Mouse (Mus musculus) T-helper 17 cell (primary cell): Measurements from ENCODE around the gene Rapgef5.

Experiments used
- in situ Hi-C, 2 experiments: fragments of 300-600 bp; cut with MboI, MseI; formaldehyde crosslinking; loops; 1 replicate in 1 of 2; 2 replicates in 1 of 2; pipeline ENCODE4 v1.15.1; 2025; ENCODE audit warnings: high pct_unique_total_duplicates in 2 of 2

The Rapgef5 gene

DNA sequence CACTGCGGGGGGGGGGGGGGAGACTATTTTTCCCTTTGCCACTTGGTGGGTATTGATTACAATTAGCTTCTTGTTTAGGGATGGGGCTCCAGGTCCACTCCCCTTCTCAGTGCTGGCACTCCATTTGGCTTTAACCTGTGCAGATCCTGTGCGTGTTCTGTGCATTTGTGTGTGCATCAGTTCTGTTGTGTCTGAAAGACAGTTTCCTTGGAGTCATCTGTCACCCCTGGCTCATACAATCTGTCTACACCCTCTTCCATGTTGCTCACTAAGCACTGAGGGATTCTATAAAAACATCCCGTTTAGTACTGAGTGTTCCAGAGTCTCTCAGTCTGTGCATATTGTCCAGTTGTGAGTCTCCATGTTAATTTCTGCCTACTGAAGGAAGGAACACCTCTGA is 189.0 kb downstream of the Rapgef5 start:
- in situ Hi-C loops = no loop called here

DNA sequence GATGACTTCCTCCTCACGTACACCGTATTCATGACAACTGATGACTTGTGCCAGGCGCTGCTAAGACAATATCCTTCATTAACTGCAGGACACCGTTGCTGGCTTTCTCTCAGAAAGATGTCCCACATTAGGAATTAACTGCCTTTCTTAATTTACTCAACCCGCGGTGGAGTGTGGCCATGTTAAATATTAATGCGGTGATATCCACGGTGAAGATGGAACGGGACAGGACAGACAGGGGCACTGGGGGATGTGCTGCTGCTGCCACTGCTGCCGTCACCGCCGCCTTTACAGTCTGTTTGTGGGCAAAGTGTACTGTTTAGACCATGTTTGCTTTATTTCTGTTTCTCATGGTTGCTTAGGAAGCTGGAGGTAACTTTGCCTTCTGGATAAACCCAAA is 193.0 kb downstream of the Rapgef5 start:
- in situ Hi-C loops = no loop called here

DNA sequence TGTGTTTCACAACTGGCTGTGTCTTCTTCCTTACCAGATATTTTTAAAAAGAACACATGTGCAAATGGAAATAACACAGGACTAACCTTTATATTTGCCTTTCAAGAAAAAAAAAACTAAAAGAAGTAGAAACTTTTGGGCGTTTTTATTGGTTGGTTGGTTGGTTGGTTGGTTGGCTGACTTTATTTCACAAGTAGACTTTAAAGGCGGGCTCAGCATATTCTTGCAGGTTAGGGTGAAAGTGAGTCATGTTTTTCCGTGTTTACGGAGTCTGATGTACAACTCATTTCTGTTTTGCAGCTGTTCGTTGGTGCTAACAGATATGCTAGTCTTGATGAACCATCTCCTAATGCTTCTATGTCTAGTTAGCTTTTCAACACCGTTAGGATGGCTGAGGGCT is 196.2 kb downstream of the Rapgef5 start:
- in situ Hi-C loops = no loop called here

DNA sequence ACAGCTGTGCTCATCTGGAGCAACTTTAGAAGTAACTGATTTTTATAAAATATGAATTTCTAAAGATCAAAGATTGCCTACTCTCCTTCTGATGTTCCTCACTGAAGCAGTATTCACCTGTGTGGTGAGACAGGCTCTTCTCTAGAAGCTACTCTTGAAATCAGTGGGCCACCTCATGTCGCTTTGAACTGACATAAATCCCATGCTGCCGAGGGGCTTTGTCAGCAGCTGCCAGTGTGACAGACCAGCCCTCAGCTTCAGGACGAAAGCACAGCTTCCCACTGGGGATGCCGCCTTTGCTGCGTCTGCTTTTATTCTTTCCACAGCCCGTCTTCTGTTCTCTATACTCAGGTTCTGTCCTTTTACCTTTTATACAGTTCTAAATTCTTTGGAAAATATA is 197.3 kb downstream of the Rapgef5 start:
- in situ Hi-C loops = no loop called here

DNA sequence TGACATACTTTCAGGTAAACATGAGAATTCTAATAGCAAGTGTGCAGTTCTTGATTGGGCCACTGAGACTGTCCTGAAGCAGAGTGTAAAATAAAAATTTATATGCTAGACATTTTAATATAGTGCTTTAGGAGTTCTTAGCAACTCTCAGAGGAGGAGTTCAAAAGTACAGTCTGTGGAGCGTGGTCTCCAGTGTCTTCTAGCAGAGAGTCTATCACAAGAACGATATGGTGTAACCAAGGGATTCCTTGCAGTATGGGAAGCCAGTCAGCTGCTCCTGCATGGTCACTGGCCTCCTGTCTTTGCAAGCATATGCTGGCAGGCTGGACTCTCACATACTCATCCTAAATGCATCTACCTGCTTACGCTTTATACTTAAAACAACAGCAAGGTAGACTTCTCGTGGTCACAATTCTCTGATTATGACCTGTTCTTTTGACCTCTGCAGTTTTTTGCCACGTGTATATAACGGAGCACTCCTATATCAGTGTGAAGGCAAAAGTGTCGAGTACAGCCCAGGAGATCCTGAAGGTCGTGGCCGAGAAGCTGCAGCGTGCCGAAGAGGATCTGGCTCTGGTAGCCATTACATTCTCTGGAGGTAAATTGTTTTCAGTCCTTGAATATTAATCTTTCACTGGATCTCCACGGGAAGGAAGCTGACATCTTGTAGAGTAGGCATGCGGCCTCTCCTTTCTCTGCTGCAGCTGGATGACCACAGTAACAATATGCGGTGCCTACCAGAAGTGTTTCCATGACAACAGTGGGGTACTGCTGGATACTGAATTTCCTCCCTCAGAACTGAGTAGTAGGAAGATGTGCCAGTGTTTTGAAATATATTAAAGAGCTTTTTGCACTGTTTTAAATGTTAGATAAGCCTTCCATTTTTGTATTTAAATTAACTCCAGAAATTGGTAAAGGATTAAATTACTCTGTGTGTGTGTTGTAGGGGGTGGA is 204.8 kb downstream of the Rapgef5 start:
- in situ Hi-C loops = no loop called here

DNA sequence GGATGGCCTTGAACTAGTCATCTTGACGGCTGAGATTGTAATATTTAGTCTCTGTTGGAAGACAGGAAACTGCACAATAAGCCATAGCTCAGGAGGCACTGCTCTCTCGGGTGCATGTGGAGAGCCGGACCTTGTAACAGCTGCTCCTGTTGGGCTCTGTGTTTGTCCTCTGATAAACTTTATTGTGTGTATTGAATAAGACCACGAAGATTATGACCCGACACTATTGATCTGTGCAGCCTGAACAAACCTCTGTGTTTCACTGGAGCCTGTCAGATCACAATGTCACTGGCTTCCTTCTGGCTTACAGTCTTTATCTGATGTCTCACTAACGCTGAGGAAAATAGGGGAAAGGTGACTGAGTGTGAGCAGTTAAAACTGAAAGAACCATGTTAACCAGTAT is 205.5 kb downstream of the Rapgef5 start:
- in situ Hi-C loops = no loop called here

DNA sequence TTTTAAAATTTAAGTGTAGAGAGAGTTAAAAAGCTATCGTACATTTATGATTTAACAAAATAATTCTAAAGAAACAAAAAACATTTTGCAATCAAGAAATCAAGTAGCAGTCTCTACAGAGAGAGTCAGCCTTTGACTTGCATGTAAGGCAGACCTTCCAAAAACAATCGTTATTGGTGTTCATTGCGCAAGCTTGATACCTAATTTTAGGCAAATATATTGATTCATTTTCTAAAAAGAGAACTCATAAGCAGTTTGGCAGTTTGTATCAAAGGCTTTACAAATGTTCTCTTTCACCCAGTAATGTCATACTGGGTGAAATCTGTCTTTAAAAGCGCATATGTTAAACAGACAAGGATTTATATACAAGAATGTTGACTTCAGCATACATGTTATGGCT is 208.7 kb downstream of the Rapgef5 start:
- in situ Hi-C loops = no loop called here

DNA sequence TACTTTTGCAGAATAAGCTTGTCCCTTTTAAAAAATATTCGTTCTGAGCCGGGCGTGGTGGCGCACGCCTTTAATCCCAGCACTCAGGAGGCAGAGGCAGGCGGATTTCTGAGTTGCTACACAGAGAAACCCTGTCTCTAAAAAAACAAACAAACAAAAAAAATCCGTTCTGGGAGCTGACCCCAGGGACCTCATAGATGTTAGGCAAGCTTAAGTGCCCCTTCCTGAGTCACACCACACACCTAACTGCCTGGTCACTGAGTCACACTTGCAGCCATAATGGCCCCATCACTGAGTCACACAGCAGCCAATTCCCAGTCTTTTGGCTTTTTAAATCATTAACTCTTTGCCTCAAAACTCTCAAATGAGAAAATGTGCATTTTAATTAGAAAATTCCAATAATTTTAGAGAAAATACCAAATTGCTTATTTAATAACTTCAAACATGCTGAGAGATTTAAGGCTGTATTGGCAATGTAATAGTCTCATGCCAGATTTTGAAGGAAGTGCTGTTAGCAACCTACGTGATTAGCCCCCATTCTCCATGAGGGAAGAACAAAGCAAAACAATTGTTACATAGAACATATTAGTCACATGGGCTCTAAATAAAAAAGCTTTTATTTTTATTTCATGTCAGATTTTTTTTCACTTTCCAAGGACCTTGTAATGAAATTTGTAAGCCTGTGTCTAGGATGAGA is 211.3 kb downstream of the Rapgef5 start:
- in situ Hi-C loops = no loop called here

DNA sequence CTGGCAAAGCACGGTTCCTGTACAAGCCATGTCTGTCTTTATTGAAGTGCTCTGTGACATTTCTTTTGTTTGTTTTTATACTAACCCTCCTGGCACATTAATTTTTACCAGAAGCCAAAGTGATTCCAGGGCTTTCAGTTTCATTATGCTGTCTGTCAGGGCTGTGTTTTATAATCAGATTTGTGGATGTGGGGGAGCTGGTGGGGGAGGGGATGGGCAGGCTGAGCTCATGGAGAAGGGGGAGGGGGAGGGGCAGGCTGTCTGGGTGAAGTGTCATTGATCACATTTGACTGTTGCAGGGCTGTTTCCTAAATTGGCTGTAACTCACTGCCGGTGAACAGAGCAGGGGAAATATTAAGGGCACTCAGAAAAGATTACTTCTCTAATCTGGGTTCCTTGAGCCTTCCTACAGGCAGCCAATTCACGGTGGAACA is 211.9 kb downstream of the Rapgef5 start:
- in situ Hi-C loops = no loop called here

DNA sequence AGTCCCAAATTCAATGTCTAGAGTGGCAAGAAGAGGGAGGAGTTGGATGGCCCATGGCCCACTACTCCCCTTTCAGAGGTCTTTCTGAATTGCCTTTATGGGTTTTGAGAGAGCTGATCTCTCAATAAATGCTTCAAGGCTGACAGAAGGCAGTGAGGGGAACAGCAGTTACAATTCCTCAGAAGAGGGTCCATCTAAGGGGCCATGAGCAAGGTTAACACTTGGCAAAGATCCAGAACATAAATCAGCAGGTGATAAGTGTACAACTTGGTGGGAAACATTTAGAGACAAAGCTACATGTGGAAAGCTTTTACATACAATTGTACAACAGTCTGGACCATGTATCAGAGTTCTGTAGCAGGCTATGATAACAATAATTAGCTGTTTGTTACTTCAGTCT is 217.3 kb downstream of the Rapgef5 start:
- in situ Hi-C loops = no loop called here

DNA sequence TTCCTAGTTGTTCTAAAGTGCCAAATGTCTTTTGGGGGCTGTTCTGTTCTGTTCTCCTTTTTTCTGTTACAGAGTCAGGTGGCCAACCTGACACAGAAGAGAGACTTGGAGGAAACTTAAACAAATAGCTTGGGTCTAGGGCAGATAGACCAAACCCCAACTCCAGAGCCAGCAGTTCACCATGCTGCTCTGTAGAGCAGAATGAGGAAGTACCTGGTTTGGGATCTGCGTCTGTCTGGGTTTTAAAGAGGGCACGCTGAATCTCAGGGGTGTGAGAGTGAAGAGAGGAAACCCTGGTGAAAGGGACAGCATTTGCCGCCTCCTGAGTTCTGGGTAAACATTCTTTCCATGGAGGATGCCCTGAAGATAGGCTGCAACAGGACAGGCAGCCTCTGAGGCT is 219.9 kb downstream of the Rapgef5 start:
- in situ Hi-C loops = no loop called here

DNA sequence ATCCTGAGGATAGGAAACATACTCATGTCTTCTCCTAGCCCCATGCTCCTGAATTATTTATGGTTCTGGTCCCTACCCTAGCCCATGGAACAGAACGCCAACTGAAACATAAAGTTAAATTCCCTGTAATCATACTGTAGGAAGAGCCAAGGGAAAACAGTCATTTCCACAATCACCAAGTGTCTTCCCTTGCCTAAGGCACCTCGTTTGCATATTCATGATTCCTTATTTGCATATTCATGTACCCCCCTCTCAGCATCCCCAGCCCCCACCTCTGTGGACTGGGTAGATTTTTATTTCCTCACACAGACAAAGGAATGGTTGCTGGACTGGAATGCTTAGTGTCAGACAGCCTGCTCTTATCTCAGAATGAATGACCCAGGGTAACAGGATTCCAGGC is 220.6 kb downstream of the Rapgef5 start:
- in situ Hi-C loops = no loop called here

DNA sequence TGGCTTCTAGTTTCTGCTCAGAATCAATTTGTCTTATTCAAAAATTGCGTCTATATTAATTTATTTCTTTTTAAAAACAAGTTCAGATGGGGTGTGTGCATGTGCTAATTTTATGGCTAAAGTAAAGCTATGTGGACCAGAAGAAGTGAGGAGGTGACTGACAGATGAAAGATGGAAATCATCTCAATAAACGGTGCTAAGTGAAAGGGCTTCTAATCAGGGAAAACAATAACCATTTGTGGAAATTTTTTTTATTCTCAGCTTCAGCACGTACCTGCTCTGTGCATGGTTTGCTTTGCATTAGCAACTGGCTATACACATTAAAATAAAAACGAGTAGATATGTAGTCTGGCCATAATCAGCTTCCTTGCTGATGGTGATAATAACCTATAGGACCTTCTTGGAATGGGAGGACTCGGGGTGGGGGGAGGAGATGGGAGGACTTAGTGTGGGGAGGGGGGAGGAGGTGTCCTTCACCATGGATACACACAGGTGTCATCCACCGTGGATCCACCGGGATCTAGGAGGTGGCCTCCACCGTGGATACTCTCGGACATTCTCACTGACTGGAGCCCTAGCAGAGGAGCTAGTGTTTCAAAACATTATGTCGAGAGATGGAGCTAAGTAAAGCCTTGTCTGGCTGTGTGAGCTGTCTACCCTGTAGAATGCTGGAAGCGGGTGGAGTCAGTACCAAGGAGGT is 221.2 kb downstream of the Rapgef5 start:
- in situ Hi-C loops = no loop called here

DNA sequence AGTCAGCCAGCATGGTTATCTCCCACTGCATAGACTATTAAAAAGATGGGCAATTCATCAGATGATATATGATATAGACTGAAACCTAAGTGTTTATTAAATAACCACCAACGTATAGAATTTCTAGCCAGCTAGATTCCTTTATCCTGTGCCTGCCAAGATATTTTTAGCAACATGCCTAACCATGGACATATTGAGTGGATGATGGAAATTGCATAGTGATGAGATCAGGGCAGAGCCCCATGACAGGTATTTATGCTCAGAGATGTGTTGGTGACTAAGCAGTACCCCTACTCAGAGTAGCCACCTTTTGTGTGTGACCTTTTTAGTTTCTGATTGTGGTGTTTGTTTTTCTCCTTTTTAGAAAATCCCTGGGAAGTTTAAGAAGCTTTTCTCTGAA is 226.2 kb downstream of the Rapgef5 start:
- in situ Hi-C loops = no loop called here

DNA sequence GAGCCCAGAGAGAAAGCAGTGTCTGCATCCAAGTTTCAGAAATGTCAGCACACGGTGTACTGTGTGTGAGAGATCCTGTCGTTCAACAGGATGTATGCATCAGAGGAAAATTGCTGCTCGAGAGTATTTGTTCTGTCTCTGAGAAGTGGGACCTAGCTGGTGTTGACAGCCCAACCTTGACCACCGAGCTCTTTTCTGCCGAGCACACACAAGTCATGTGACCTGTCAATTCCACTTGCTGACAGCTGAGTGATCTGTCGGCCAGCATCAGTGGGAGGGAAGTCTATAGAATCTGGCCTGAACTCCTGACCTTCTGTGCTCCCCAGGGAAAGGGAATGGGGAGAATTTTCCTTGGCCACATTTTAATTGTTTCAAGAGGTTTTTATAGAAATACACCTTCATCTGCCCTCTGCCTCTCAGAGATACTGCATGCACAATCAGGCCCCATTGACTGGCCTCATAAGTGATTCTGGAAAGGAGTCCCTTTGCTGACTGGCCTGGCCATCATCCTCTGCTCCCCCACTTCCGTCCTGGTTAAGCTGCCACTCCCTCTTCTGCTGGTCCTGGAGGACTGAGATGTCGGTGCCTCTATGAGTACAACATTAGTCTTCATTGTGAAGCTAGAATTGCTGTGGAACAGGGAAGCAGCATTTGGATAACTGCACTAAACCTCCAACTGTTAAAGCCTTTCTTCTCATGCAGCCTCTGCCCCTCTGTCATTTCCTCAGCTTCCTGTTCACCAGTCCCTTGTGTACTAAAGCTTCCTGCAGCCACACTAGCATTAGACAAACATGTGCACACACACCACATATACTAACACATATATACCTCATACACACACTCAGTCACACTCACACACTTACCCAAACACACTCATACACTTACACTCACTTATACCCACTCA is 228.6 kb downstream of the Rapgef5 start:
- in situ Hi-C loops = no loop called here

DNA sequence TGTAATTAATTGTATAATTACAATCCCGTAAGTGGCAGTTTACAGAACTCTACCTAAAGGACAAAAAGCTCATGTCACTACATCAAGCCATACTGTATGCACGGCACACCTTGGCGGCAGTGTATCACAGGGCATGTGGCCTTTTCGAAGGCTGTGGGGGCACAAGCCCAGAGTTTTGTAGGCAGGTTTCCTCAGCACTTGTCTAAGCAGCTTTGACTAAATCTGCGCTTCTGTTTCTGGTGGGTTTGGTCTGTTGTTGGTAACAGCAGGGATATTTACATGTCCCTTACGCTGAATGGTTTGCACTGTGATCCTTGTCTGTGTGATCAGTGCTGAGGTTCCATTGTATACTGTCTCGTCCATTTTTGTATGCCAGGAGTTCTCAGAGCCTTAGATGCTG is 230.3 kb downstream of the Rapgef5 start:
- in situ Hi-C loops = no loop called here

DNA sequence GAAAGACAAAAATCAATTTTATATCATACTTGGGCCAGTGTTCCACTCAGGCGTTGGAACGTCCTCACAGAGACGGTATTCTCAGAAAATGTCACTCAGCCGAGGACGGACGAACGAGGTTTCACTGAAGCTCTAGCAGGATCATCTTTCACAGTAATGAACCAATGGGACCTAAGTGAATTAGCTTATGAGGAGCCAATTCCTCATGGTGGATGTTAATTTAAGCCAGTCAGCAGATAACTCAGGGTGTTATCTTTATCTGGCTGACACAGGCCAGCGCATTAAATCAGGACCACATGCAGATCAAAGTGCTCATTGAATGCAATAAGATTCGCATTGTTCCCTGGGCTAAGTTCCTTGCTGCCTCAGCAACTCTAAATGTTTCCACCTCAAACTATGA is 234.8 kb downstream of the Rapgef5 start:
- in situ Hi-C loops = no loop called here

DNA sequence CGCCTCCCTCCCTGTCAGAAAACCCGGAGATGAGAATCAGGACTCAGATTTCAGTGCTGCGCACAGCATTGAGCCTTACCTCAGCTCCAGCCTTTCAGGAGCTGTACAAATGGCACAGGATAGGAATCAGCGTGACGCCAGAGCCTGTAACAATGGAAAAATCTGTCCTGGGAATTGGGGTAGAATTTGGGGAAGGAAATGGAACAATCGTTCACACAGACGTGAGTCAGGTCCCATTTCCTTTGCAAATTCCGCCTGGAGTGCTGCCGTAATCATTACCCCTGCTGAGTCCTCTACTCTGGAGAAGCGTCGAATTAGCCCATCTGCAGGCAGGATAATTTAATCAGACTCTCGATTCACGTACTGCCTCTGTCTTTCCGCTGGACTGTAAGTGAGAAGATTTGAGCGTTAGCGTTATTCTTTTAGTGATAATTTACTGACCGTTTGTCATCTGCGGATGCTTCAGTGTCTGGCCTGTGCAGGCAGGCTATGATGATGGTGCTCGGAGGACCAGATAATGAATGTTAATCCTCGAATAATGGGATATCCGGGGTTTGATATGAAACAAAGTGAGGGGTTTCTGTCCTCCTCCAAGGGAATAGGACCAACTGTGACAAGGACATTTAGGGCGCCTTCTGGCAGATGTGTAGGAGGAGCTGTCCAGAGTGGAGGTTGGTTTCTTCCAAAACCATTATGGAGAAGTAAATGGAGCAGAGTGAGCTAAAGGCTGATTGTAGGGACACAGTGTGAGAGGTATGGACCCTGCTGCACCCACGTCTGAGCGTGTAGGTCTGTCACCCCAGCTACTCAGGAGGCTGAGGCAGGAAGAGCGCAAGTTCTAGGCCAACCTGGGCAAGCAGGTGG is 235.5 kb downstream of the Rapgef5 start:
- in situ Hi-C loops = no loop called here

DNA sequence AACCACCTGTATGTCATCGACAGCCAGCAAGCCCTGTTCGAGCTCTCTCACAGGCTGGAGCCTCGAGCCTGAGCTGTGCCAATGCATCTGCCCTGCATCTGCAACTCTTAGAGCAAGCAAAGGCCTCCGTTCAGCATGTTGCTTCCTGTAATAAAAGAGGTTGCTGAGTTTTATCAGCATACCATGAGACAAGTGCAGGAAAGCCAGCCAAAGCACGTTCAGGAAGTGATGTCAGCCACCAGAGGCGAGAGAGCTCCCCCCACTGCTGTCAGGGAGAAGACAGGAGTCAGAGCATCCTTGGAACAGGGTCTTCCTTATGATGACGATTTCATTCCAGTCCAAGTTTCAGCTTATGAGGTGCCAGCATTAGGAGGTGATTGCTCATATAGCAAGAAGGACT is 239.7 kb downstream of the Rapgef5 start:
- in situ Hi-C loops = no loop called here

DNA sequence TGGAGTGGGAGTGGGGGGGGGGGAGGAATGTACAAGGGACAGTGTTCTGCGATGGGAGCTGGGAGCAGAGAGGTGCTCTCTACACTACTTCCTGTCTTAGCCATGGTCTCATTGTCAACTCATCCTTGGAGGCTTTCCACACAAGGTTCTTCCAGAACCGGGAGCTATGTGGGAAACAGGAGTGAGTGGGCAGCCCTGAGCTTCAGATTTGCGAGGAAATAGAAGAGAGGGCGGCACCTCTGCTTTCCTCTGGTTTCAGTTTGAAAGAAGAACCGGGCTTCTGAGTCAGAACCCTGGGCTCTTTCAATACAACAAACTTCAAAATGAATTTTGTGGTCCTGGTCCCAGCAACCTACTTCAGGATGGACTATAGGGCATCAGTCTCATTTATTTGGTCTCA is 244.1 kb downstream of the Rapgef5 start:
- in situ Hi-C loops = loop anchor here (5.0 kb wide), 3 partner anchors 78 to 358 kb away; no protein-coding TSS in a partner anchor
